Mouse (Mus musculus) effector memory CD4-positive, alpha-beta T cell, adult 7 months (primary cell): ENCODE measurements around the gene Rgma. TPM values are rescaled to one million over a fixed set of nuclear protein-coding genes. Genes with fewer than 3 reads are reported as not detected.

Source experiments
- polyA plus RNA-seq: library from polyadenylated mRNA; unstranded; fragments of 100-300 nt; shearing (Covaris generic); gene quantifications from one replicate; pipeline ENCODE4 v1.2.1, GENCODE M21; 2017

Rgma gene
- polyA plus RNA-seq, result not detected

GRCm38 (mm10) chr7:73375257-73376100 is at the start of gene Rgma:
TSS of gene Rgma (plus strand) at chr7:73375509.

Other genes with a start within 250 kb of the Rgma start
- 465 TPM for gene Chd2, start 166.3 kb downstream of the Rgma start, polyA plus RNA-seq